Mouse (Mus musculus) right cerebral cortex, postnatal 10 days (tissue): Measurements from ENCODE around the gene Atad2b.
A peak's percentile ranks its signal among the peaks of the same experiment; 100 is the strongest.

Source experiments
- DNase-seq, 2 experiments: peaks; one replicate each; pipeline ENCODE4 v3.0.0; 2021; ENCODE audit warnings: low spot score in 2 of 2

Atad2b gene

GRCm38 (mm10) chr12:5081480-5081879 lies 164.3 kb downstream of the Atad2b start:
- DNase-seq: no peak

DNA sequence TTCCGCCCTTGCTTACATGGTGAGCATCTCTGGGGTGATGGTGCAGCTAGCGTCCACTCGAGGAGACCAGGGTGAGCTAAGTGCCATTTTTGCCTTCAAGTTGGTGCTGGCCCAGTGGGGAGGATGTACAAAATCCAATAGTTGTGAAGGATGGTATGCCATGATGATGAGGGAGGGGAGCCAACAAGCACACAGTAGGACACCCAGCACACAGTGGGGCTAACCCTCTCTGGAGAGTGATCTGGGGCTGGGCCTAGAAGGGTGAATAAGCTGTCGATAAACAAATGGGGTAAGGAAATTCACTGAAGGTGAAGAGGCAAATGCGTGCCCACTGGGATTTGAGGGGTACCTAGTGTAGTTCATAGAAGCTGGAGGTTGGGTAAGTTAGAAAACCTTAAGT lies 167.6 kb downstream of the Atad2b start:
- DNase-seq: no peak

- DNase-seq: peak; percentile 77 to 85
These were observed 170.8 kb downstream of the Atad2b start for GRCm38 (mm10) chr12:5087787-5088519.

DNA sequence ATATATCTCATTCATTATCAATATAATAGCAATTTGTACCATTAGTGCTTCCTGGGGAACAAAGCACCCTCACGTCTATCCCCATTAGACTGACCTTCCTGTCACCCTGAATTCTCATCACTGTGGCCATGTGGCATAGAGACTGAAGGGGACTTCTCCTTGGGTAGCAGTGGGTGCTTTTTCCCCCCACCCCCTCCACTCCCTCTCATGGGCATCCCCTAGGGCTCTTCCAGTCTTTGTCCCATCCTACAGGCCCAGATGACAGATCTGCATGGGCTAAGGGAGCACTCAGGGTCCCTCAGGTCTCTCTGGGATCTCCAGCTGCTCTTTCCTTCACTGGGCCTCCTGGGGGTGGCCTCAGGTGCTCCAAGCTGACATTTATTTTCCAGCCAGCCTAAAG lies 171.5 kb downstream of the Atad2b start:
- no peak for DNase-seq
